Mouse (Mus musculus): Measurements from ENCODE around the gene Gucy2g. TPM values are rescaled to one million over a fixed set of nuclear protein-coding genes. Genes with fewer than 3 reads are reported as not detected.
"Not testable (repeated sequence)": the region's sequence is repeated elsewhere in the genome, so short reads cannot be mapped to it uniquely, and the experiment has no call there.

Gene Gucy2g
- polyA plus RNA-seq, 1 experiment from 2014 or later = not detected

DNA sequence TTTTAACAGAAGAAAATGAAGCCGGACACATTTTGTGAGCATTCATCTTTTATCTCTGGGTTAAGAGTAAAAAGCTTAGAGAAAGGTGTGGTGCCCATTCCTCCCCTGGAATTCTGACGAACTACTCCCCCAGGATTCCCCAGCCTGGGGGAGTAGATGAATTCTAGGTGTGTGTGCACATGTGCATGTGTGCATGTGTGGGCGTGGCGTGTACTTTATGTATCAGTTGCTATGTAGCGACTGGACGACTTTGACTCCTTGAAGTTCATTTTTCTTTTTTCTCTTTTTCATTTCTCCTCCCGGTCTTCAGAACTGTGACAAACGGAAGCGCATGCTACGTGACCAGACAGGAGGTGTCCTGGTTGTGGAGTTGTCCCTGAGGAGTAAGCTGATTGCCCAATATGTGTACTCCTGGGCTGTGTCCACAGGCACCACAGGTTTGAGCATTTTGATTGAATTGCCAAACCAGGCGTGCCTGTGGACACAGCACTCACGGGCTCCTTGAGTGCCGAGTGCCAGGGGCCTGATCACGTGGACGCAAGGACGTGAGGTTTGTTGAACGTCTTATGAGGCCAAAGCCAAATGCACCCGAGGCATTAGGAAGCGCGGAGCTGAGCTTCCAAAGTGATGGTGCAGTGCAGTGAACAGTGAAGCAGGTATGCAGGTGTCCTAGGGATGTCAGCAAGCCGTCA, 48.6 kb downstream of the Gucy2g start:
- no peak for DNase-seq (ENCODE audit: extremely low spot score, low spot score)
- Histone ChIP-seq H3K27ac (no peak overlapping the region), H3K36me3 (replicated peaks) (no peaks in the 10 kb centered on the region), H3K4me1 (peaks cover 3% of the 10 kb centered on the region; the same call in 1 of the 2 replicates), H3K9me3 (no peaks in the 10 kb centered on the region), H3K4me3 (no peak overlapping the region), H3K27me3 (ENCODE audit: poor library complexity, severe bottlenecking) (no peaks in the 10 kb centered on the region)
- WGBS = 93% methylated on average over 21 of the region's 21 CpGs

DNA sequence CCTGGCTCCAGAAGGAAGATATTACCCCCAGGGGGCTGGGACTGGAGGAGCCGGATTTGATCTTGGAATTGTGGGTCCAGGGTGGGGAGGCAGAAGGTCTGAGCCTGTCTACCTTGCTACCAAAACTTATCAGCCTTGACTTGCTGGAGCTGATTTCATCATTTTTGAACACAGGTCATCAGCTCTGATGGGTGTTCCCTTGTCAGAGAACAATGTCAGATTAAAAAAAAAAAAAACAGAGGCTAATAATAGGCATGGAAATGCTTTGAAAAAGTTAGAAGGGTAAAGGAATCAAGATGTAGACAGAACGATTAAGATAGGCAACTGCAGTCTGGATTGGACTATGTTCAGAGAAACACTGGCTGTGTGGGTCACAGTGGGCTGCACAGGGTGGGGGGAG, 49.4 kb downstream of the Gucy2g start:
- Histone ChIP-seq H3K27ac (0 out of 2 replicates have a peak overlapping the region, but pooled peaks have one; percentile 17), H3K27me3 (ENCODE audit: poor library complexity, severe bottlenecking) (no peaks in the 10 kb centered on the region), H3K9me3 (no peaks in the 10 kb centered on the region), H3K4me3 (no peak overlapping the region), H3K36me3 (replicated peaks) (no peaks in the 10 kb centered on the region), H3K4me1 (peaks cover 3% of the 10 kb centered on the region; the same call in 1 of the 2 replicates)
- DNase-seq (ENCODE audit: extremely low spot score, low spot score) = no peak
- 82% methylated on average over 2 of the region's 2 CpGs for WGBS

DNA sequence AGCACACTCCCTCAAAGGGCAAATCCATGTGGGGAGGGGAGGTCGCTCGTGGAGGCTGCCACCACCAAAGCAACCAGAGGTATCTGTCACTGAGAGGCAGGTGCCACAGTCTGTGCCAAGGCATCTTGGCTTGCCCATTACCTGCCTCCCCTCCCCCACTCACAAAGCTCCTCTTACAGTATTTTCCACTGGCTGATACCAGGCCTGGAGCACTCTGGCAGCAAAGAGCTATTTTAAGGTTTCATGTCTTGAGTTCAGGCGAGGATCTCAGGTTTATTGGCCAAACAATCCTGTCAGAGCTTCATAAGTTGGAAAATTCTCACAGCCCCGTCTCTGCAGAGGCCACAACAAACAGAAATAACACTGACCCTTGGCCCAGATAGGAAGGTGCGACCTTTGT, 51.0 kb downstream of the Gucy2g start:
- no peak overlapping the region for H3K4me3 ChIP-seq
- H3K4me1 ChIP-seq = peaks cover 13% of the 10 kb centered on the region
- no peaks in the 10 kb centered on the region for H3K36me3 ChIP-seq (replicated peaks)
- no peak overlapping the region for H3K27ac ChIP-seq
- no peaks in the 10 kb centered on the region for H3K27me3 ChIP-seq (ENCODE audit: poor library complexity, severe bottlenecking)
- no peak for DNase-seq (ENCODE audit: extremely low spot score, low spot score)
- 85% methylated on average over 5 of the region's 5 CpGs for WGBS
- H3K9me3 ChIP-seq = no peaks in the 10 kb centered on the region

DNA sequence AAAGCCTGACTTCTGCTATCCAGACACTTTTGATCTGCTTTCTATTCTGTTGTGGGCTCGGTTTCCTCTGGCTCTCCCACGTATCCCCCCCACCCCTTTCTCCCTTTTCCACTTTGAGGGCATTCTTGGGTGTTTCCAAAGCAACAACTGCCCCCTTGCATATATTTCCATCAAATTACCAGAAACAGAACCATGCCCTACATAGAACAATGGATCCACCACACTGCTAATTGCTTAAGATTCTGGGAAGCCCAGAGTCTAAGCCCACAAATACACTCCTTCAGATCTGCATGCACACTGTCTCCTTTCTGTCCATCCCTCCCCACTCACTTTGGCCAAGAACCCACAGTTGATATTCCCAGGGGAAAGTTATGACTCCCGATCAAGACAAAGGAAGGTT, 55.4 kb downstream of the Gucy2g start:
- no peaks in the 10 kb centered on the region for H3K36me3 ChIP-seq (replicated peaks)
- peaks cover 19% of the 10 kb centered on the region for H3K4me1 ChIP-seq
- DNase-seq (ENCODE audit: extremely low spot score, low spot score) = no peak
- no peaks in the 10 kb centered on the region for H3K9me3 ChIP-seq
- H3K4me3 ChIP-seq = no peak overlapping the region
- no peaks in the 10 kb centered on the region for H3K27me3 ChIP-seq (ENCODE audit: poor library complexity, severe bottlenecking)
- WGBS = 66% methylated on average over 3 of the region's 3 CpGs
- H3K27ac ChIP-seq = 0 out of 2 replicates have a peak overlapping the region, but pooled peaks have one; percentile 2

DNA sequence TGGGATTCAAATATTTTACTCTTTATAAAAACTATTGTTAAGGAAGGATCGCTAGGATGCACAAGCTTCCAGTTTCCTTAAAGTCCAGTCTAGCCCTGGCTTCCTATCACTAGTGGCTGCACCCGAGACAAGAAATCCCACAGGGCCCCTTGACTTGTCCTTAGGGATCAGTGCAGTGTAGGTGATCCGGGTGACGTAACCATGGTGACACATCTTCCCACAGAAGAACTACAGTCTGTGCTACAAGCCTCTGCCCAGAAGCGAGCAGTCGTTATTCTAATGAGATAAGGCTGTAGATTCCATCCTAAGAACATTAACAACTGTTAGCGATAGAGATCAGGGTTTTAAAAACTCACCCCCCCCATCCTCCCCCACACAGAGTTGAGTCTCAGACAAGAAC, 56.0 kb downstream of the Gucy2g start:
- H3K27ac ChIP-seq = peak overlapping the region; percentile 56; the same call in 1 of the 2 replicates
- no peaks in the 10 kb centered on the region for H3K36me3 ChIP-seq (replicated peaks)
- no peaks in the 10 kb centered on the region for H3K27me3 ChIP-seq (ENCODE audit: poor library complexity, severe bottlenecking)
- no peaks in the 10 kb centered on the region for H3K9me3 ChIP-seq
- H3K4me3 ChIP-seq = no peak overlapping the region
- 78% methylated on average over 7 of the region's 7 CpGs for WGBS
- H3K4me1 ChIP-seq = peaks cover 19% of the 10 kb centered on the region
- DNase-seq (ENCODE audit: extremely low spot score, low spot score) = no peak

DNA sequence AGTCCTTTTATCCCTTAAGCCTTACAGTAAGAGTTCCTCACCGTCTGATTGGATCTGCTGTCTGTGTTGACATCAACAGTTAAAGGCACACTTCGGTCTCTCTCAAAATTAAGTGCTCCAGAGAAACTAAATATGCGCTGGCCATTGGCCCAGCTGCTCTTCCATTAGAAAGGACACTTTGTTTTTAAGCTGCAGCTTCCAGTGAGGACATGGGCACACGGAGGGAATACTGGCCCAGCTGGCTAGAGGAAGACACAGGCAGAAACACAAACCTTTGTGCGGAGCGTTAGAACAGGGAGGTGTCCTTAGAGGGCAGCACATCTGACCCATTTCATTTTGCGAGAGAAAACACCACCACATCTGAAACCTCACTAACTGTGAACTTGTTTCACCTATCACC, 56.6 kb downstream of the Gucy2g start:
- WGBS = 86% methylated on average over 7 of the region's 7 CpGs
- no peak for DNase-seq (ENCODE audit: extremely low spot score, low spot score)
- Histone ChIP-seq H3K9me3 (no peaks in the 10 kb centered on the region), H3K36me3 (replicated peaks) (no peaks in the 10 kb centered on the region), H3K4me1 (peaks cover 19% of the 10 kb centered on the region), H3K27ac (peak overlapping the region; percentile 56; the same call in 1 of the 2 replicates), H3K27me3 (ENCODE audit: poor library complexity, severe bottlenecking) (no peaks in the 10 kb centered on the region), H3K4me3 (no peak overlapping the region)

DNA sequence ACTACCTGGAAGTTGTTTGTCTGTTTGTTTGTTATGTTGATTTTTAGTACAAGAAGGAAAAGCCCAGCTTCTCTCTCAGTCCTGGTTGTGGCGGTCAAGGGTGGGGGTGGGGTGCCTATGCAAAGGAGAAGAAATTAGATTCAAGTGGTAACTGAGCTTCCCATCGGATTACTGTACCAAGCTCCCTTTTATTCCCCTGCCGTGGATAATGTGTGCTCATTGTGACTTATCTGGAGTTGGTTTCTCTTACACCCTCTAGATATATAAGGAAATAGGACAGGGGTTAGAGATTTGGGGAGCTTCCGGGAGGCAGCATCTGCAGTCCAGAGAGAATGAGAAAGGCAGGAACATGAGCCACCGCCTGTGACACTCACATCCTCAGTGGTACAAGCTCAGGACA, 60.6 kb downstream of the Gucy2g start, which contains the start of gene Tectb:
Gene Tectb, plus strand, starts transcription at position 301 of the 400 bp plus-strand sequence.
- Histone ChIP-seq H3K27ac (no peak within 1 kb of the TSS), H3K4me1 (peaks cover 13% of the 10 kb centered on the region), H3K4me3 (no peak within 1 kb of the TSS), H3K36me3 (replicated peaks) (no peaks in the 10 kb centered on the region), H3K9me3 (no peaks in the 10 kb centered on the region), H3K27me3 (ENCODE audit: poor library complexity, severe bottlenecking) (no peaks in the 10 kb centered on the region)
- 82% methylated on average over 5 of the region's 5 CpGs for WGBS
- DNase-seq (ENCODE audit: extremely low spot score, low spot score) = no peak

DNA sequence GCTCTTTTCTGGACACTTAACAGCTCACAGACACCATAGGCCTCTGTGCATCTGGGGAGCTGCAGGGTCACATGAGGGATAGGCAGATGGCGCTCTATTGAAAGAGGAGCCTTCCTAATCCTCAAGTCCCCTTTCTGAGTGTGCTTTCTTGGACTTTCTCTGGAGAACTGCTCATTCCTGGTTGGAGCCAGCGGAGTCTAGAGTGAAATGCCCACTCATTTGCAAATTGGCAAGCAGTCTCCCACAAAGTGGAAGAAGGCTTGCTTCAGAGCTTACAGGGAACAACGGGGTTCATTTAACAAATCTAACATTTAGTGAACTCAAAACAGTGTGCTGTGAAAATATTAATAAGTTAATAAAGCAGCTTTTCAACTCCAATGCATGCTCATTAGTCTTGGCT, 63.9 kb downstream of the Gucy2g start:
- DNase-seq (ENCODE audit: extremely low spot score, low spot score) = no peak
- H3K4me3 ChIP-seq = no peak overlapping the region
- H3K9me3 ChIP-seq = no peaks in the 10 kb centered on the region
- no peaks in the 10 kb centered on the region for H3K27me3 ChIP-seq (ENCODE audit: poor library complexity, severe bottlenecking)
- H3K27ac ChIP-seq = no peak overlapping the region
- 91% methylated on average over 3 of the region's 3 CpGs for WGBS
- H3K4me1 ChIP-seq = no peaks in the 10 kb centered on the region
- no peaks in the 10 kb centered on the region for H3K36me3 ChIP-seq (replicated peaks)

DNA sequence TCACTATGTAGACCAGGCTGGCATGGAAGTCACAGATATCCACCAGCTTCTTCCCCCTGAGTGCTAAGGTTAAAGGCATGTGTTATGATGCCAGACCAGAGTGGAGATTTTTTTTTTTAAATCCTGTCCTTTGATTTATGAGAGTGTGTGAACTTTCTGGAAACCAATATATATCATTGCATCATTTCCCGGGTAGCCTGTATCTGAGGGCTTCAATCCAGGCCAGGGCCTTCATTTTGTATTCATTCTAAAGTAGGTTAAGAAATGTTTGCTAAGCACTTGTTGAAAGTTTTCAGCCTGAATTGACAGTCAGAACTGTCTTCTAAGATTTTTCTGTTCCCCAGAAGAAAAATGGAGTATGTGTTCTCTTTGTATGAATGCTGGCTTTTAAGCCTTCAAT, 69.5 kb downstream of the Gucy2g start:
- H3K4me1 ChIP-seq = no peaks in the 10 kb centered on the region
- no peak for DNase-seq (ENCODE audit: extremely low spot score, low spot score)
- peaks cover 16% of the 10 kb centered on the region for H3K9me3 ChIP-seq
- WGBS = 92% methylated on average over 1 of the region's 1 CpGs
- H3K27ac ChIP-seq = no peak overlapping the region
- no peaks in the 10 kb centered on the region for H3K27me3 ChIP-seq (ENCODE audit: poor library complexity, severe bottlenecking)
- H3K36me3 ChIP-seq (replicated peaks) = no peaks in the 10 kb centered on the region
- no peak overlapping the region for H3K4me3 ChIP-seq

DNA sequence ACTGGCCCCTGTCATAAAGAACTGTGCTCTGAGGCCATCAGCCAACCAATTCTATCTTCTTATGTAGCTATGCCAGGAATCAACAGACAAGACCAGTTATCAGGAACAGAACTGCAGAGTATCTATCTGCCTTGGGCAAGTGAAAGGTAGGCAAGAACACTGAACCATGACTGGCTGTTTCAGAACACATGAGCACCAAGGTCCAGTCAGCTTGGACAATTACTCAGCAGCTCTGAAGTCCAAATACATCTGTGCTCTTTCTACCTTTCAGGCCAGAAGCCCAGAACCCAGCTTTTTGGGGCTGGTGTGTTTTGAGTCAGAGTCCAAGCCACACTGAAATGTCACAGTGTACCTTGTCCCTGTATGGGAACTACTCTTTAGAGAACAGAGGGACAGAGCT, 70.6 kb downstream of the Gucy2g start:
- Histone ChIP-seq H3K4me3 (no peak overlapping the region), H3K27me3 (ENCODE audit: poor library complexity, severe bottlenecking) (no peaks in the 10 kb centered on the region), H3K9me3 (peaks cover 16% of the 10 kb centered on the region), H3K27ac (no peak overlapping the region), H3K4me1 (no peaks in the 10 kb centered on the region), H3K36me3 (replicated peaks) (no peaks in the 10 kb centered on the region)
- no peak for DNase-seq (ENCODE audit: extremely low spot score, low spot score)

DNA sequence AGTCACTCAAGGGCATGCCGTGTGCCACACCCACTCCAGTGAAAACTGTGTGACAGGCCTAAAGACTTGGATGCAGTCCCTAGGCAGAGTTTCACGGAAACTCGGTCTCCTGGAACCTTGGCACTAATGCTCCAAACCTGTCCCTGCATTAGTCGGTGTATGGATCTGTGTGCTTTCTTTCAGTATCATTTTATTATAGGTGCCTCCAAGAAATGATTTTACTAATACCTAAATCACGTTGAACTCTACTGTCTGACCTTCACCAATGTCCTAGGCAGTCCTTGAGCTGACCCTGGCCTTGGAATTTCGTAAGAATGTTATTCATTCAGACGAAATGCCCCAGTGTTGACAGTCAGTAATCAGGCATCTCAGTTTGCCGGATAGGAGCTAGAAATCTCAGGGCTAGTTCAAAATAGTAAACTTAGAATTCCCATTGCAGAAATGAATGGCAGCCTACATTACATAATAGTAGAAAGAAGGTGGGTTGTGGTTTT, 71.8 kb downstream of the Gucy2g start:
- H3K27me3 ChIP-seq (ENCODE audit: poor library complexity, severe bottlenecking) = not testable (repeated sequence)

DNA sequence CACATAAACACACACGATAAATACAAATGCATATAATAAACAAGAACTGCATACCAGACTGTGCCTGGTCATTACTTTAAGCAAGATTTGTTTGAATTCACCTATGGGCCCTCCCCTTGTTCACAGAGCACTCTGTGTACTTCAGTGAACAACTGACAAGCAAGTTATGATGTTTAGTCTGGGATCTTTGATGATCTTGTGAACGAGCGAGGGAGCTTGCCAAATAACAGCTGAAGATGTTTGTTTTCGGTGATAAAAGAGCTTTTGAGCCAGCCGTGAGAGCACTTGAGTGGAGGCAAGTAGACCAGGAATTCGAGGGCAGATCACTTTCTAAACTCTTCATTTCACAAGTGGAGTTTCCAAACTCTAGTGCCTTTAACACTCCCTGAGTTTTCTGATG, 72.7 kb downstream of the Gucy2g start:
- DNase-seq (ENCODE audit: extremely low spot score, low spot score) = no peak
- Histone ChIP-seq H3K4me1 (no peaks in the 10 kb centered on the region), H3K36me3 (replicated peaks) (no peaks in the 10 kb centered on the region), H3K27ac (no peak overlapping the region), H3K4me3 (no peak overlapping the region), H3K27me3 (ENCODE audit: poor library complexity, severe bottlenecking) (no peaks in the 10 kb centered on the region), H3K9me3 (peaks cover 16% of the 10 kb centered on the region)
- WGBS = 84% methylated on average over 6 of the region's 6 CpGs

More for the DNA sequence above, 71.8 kb downstream of the Gucy2g start:
- not testable (repeated sequence) for H3K27ac ChIP-seq; H3K4me1 ChIP-seq; H3K4me3 ChIP-seq; DNase-seq (ENCODE audit: extremely low spot score, low spot score); H3K36me3 ChIP-seq (replicated peaks)
- peaks cover 16% of the 10 kb centered on the region for H3K9me3 ChIP-seq
- WGBS = 90% methylated on average over 8 of the region's 8 CpGs

DNA sequence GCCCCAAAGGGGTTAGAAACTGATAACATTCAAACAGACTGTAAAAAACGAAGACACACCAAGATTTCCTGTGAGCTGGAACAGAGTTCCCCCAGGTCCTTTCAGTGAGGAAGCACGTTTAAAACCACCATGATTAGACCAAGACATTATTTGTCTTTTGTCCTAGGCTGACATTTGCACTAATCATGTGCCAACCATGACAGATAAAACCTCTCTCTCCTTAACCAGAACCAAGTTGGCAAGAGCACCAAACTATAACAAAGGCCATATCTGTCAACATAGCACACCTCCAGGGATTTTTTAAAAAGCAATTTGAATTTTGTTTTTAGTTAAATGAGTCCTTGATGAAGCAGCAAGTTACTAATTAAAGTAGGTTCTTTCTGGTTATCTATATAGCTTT, 73.3 kb downstream of the Gucy2g start:
- DNase-seq (ENCODE audit: extremely low spot score, low spot score) = no peak
- no peaks in the 10 kb centered on the region for H3K4me1 ChIP-seq
- H3K9me3 ChIP-seq = peaks cover 16% of the 10 kb centered on the region
- WGBS = 81% methylated on average over 2 of the region's 2 CpGs
- no peaks in the 10 kb centered on the region for H3K36me3 ChIP-seq (replicated peaks)
- no peaks in the 10 kb centered on the region for H3K27me3 ChIP-seq (ENCODE audit: poor library complexity, severe bottlenecking)
- no peak overlapping the region for H3K27ac ChIP-seq
- no peak overlapping the region for H3K4me3 ChIP-seq
